Mouse (Mus musculus) lung, adult 2 months (tissue): ENCODE data around the gene Eif2d.

Experiments used
- CTCF ChIP-seq: fragments of 200-500 bp; IDR thresholded peaks from 2 replicates; pipeline ENCODE4 v1.5.1; 2011; ENCODE audit warnings: mild to moderate bottlenecking, low read length, control low read depth; ENCODE audit not compliant: insufficient read depth
- POLR2A ChIP-seq: fragments of 200-500 bp; IDR thresholded peaks from 2 replicates; pipeline ENCODE4 v1.6.1; 2011; ENCODE audit warnings: low read depth, mild to moderate bottlenecking, control low read depth, low read length, borderline replicate concordance; ENCODE audit errors: extremely low read depth

- TF ChIP-seq CTCF = no peak
- no peak for TF ChIP-seq POLR2A
These were observed 55.8 kb downstream of the Eif2d start for GRCm38 (mm10) chr1:131208800-131209199.
